Mouse (Mus musculus): ENCODE measurements around the gene Syne2. TPM values are rescaled to one million over a fixed set of nuclear protein-coding genes. Genes with fewer than 3 reads are reported as not detected.

Gene Syne2
- polyA plus RNA-seq, 1 experiment from 2014 or later = 63.6 TPM

- no peaks in the 10 kb centered on the region for H3K4me1 ChIP-seq (ENCODE audit: control insufficient read depth, insufficient read depth, low read length)
- no peaks in the 10 kb centered on the region for H3K27me3 ChIP-seq (ENCODE audit: control insufficient read depth, insufficient read depth, low read length)
- H3K9ac ChIP-seq (replicated peaks; ENCODE audit: low read depth, low read length) = no peak overlapping the region
- ATAC-seq (ENCODE audit: insufficient number of reproducible peaks, insufficient read depth, low FRiP score, low read depth) = no peak
- no peaks in the 10 kb centered on the region for H3K9me3 ChIP-seq (ENCODE audit: control insufficient read depth, low read depth, low read length)
- H3K4me2 ChIP-seq (replicated peaks; ENCODE audit: low read depth, low read length) = no peak overlapping the region
- no peak overlapping the region for H3K4me3 ChIP-seq (ENCODE audit: low read depth, low read length)
- H3K36me3 ChIP-seq (ENCODE audit: control insufficient read depth, insufficient read depth, low read length) = no peaks in the 10 kb centered on the region
- WGBS = 70% methylated on average over 2 of the region's 2 CpGs
- no peak overlapping the region for H3K27ac ChIP-seq (ENCODE audit: low read length)
These were observed 21.4 kb upstream of the Syne2 start for GRCm38 (mm10) chr12:75796510-75796909.

GRCm38 (mm10) chr12:75806281-75806680 lies 11.7 kb upstream of the Syne2 start:
- H3K4me2 ChIP-seq (replicated peaks; ENCODE audit: low read depth, low read length) = no peak overlapping the region
- no peak overlapping the region for H3K9ac ChIP-seq (replicated peaks; ENCODE audit: low read depth, low read length)
- H3K27me3 ChIP-seq (ENCODE audit: control insufficient read depth, insufficient read depth, low read length) = no peaks in the 10 kb centered on the region
- no peak overlapping the region for H3K4me3 ChIP-seq (ENCODE audit: low read depth, low read length)
- no peak for ATAC-seq (ENCODE audit: insufficient number of reproducible peaks, insufficient read depth, low FRiP score, low read depth)
- H3K4me1 ChIP-seq (ENCODE audit: control insufficient read depth, insufficient read depth, low read length) = no peaks in the 10 kb centered on the region
- 85% methylated on average over 4 of the region's 4 CpGs for WGBS
- H3K27ac ChIP-seq (ENCODE audit: low read length) = no peak overlapping the region
- no peaks in the 10 kb centered on the region for H3K36me3 ChIP-seq (ENCODE audit: control insufficient read depth, insufficient read depth, low read length)
- no peaks in the 10 kb centered on the region for H3K9me3 ChIP-seq (ENCODE audit: control insufficient read depth, low read depth, low read length)

GRCm38 (mm10) chr12:75813766-75814165 lies 4.2 kb upstream of the Syne2 start:
- over 99% methylated on average over 2 of the region's 2 CpGs for WGBS
- no peaks in the 10 kb centered on the region for H3K4me1 ChIP-seq (ENCODE audit: control insufficient read depth, insufficient read depth, low read length)
- H3K4me3 ChIP-seq (ENCODE audit: low read depth, low read length) = no peak overlapping the region

GRCm38 (mm10) chr12:75814551-75814950 lies 3.4 kb upstream of the Syne2 start:
- H3K4me1 ChIP-seq (ENCODE audit: control insufficient read depth, insufficient read depth, low read length) = peaks cover 3% of the 10 kb centered on the region
- no peak overlapping the region for H3K4me2 ChIP-seq (replicated peaks; ENCODE audit: low read depth, low read length)
- no peak for ATAC-seq (ENCODE audit: insufficient number of reproducible peaks, insufficient read depth, low FRiP score, low read depth)
- H3K27me3 ChIP-seq (ENCODE audit: control insufficient read depth, insufficient read depth, low read length) = no peaks in the 10 kb centered on the region
- no peaks in the 10 kb centered on the region for H3K36me3 ChIP-seq (ENCODE audit: control insufficient read depth, insufficient read depth, low read length)
- 64% methylated on average over 6 of the region's 6 CpGs for WGBS
- H3K27ac ChIP-seq (ENCODE audit: low read length) = no peak overlapping the region
- no peak overlapping the region for H3K9ac ChIP-seq (replicated peaks; ENCODE audit: low read depth, low read length)
- H3K9me3 ChIP-seq (ENCODE audit: control insufficient read depth, low read depth, low read length) = no peaks in the 10 kb centered on the region
- H3K4me3 ChIP-seq (ENCODE audit: low read depth, low read length) = no peak overlapping the region

More at GRCm38 (mm10) chr12:75813766-75814165, 4.2 kb upstream of the Syne2 start:
- no peaks in the 10 kb centered on the region for H3K27me3 ChIP-seq (ENCODE audit: control insufficient read depth, insufficient read depth, low read length)
- H3K9ac ChIP-seq (replicated peaks; ENCODE audit: low read depth, low read length) = no peak overlapping the region
- H3K36me3 ChIP-seq (ENCODE audit: control insufficient read depth, insufficient read depth, low read length) = no peaks in the 10 kb centered on the region
- H3K9me3 ChIP-seq (ENCODE audit: control insufficient read depth, low read depth, low read length) = no peaks in the 10 kb centered on the region
- no peak for ATAC-seq (ENCODE audit: insufficient number of reproducible peaks, insufficient read depth, low FRiP score, low read depth)
- no peak overlapping the region for H3K4me2 ChIP-seq (replicated peaks; ENCODE audit: low read depth, low read length)
- no peak overlapping the region for H3K27ac ChIP-seq (ENCODE audit: low read length)

- no peak overlapping the region for H3K27ac ChIP-seq (ENCODE audit: low read length)
- H3K4me1 ChIP-seq (ENCODE audit: control insufficient read depth, insufficient read depth, low read length) = peaks cover 15% of the 10 kb centered on the region
- no peak for ATAC-seq (ENCODE audit: insufficient number of reproducible peaks, insufficient read depth, low FRiP score, low read depth)
- H3K36me3 ChIP-seq (ENCODE audit: control insufficient read depth, insufficient read depth, low read length) = no peaks in the 10 kb centered on the region
- peak overlapping the region; percentile 94 for H3K4me3 ChIP-seq (ENCODE audit: low read depth, low read length)
- peak overlapping the region; percentile 78; the same call in 1 of the 2 replicates for H3K9ac ChIP-seq (replicated peaks; ENCODE audit: low read depth, low read length)
- peak overlapping the region; percentile 86 for H3K4me2 ChIP-seq (replicated peaks; ENCODE audit: low read depth, low read length)
- 11% methylated on average over 25 of the region's 25 CpGs for WGBS
- H3K9me3 ChIP-seq (ENCODE audit: control insufficient read depth, low read depth, low read length) = no peaks in the 10 kb centered on the region
- no peaks in the 10 kb centered on the region for H3K27me3 ChIP-seq (ENCODE audit: control insufficient read depth, insufficient read depth, low read length)
These were observed 715 bp upstream of the Syne2 start for GRCm38 (mm10) chr12:75816981-75817856.

GRCm38 (mm10) chr12:75818453-75819434 lies 810 bp downstream of the Syne2 start:
- WGBS = under 1% methylated on average over 88 of the region's 93 CpGs
- peak; percentile 76 for ATAC-seq (ENCODE audit: insufficient number of reproducible peaks, insufficient read depth, low FRiP score, low read depth)
- Histone ChIP-seq H3K9me3 (ENCODE audit: control insufficient read depth, low read depth, low read length) (no peaks in the 10 kb centered on the region), H3K4me3 (ENCODE audit: low read depth, low read length) (peak overlapping the region; percentile 94), H3K27ac (ENCODE audit: low read length) (peak overlapping the region; percentile 79), H3K36me3 (ENCODE audit: control insufficient read depth, insufficient read depth, low read length) (no peaks in the 10 kb centered on the region), H3K9ac (replicated peaks; ENCODE audit: low read depth, low read length) (peak overlapping the region; percentile 78), H3K4me1 (ENCODE audit: control insufficient read depth, insufficient read depth, low read length) (peaks cover 18% of the 10 kb centered on the region), H3K4me2 (replicated peaks; ENCODE audit: low read depth, low read length) (peak overlapping the region; percentile 86), H3K27me3 (ENCODE audit: control insufficient read depth, insufficient read depth, low read length) (no peaks in the 10 kb centered on the region)

GRCm38 (mm10) chr12:75819481-75819880 lies 1.5 kb downstream of the Syne2 start:
- H3K9me3 ChIP-seq (ENCODE audit: control insufficient read depth, low read depth, low read length) = no peaks in the 10 kb centered on the region
- H3K36me3 ChIP-seq (ENCODE audit: control insufficient read depth, insufficient read depth, low read length) = no peaks in the 10 kb centered on the region
- WGBS = 11% methylated on average over 11 of the region's 11 CpGs
- no peak overlapping the region for H3K27ac ChIP-seq (ENCODE audit: low read length)
- H3K4me3 ChIP-seq (ENCODE audit: low read depth, low read length) = peak overlapping the region; percentile 94
- H3K27me3 ChIP-seq (ENCODE audit: control insufficient read depth, insufficient read depth, low read length) = no peaks in the 10 kb centered on the region
- peak overlapping the region; percentile 86 for H3K4me2 ChIP-seq (replicated peaks; ENCODE audit: low read depth, low read length)
- ATAC-seq (ENCODE audit: insufficient number of reproducible peaks, insufficient read depth, low FRiP score, low read depth) = no peak
- H3K9ac ChIP-seq (replicated peaks; ENCODE audit: low read depth, low read length) = peak overlapping the region; percentile 78
- peaks cover 18% of the 10 kb centered on the region for H3K4me1 ChIP-seq (ENCODE audit: control insufficient read depth, insufficient read depth, low read length)

- Histone ChIP-seq H3K27me3 (ENCODE audit: control insufficient read depth, insufficient read depth, low read length) (no peaks in the 10 kb centered on the region), H3K27ac (ENCODE audit: low read length) (no peak overlapping the region), H3K9me3 (ENCODE audit: control insufficient read depth, low read depth, low read length) (no peaks in the 10 kb centered on the region), H3K4me1 (ENCODE audit: control insufficient read depth, insufficient read depth, low read length) (peaks cover 18% of the 10 kb centered on the region), H3K4me3 (ENCODE audit: low read depth, low read length) (no peak overlapping the region), H3K4me2 (replicated peaks; ENCODE audit: low read depth, low read length) (no peak overlapping the region), H3K9ac (replicated peaks; ENCODE audit: low read depth, low read length) (no peak overlapping the region), H3K36me3 (ENCODE audit: control insufficient read depth, insufficient read depth, low read length) (no peaks in the 10 kb centered on the region)
- 65% methylated on average over 7 of the region's 7 CpGs for WGBS
- no peak for ATAC-seq (ENCODE audit: insufficient number of reproducible peaks, insufficient read depth, low FRiP score, low read depth)
These were observed 2.3 kb downstream of the Syne2 start for GRCm38 (mm10) chr12:75820216-75820615.

All from stomach, embryonic 14.5 days (tissue).